Mouse (Mus musculus): ENCODE data around the gene Cxcl2.

DNA sequence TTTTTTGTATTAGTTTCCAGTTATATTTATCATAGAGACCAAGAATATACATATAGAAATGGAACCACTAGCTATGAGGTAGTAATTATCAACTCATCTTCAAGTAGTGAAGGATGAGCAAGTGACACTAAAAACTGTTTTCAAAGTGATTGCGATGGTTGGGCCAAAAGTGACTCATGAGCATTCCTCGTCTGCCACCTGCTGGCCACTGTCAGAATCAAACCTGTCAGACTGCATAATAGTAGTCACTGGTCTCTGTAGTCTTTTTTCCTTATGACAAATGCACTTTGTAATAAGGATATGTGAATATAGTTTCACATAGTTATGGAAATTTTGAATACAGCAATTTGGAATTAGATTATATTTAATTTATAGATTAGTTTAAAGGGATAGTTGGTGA, 5.3 kb downstream of the Cxcl2 start:
- TF ChIP-seq POLR2A (IDR thresholded peaks at IDR 0.05; ENCODE audit: low read depth, low read length) (no peak), CTCF (IDR thresholded peaks at IDR 0.05; ENCODE audit: borderline replicate concordance, insufficient read depth, low read length) (peak; percentile 79)
